Mouse (Mus musculus): ENCODE data around the gene Pias4. TPM values are rescaled to one million over a fixed set of nuclear protein-coding genes. Genes with fewer than 3 reads are reported as not detected.

Gene Pias4
- total RNA-seq, 2 experiments from 2014 or later = 24.3 to 25.8 TPM

DNA sequence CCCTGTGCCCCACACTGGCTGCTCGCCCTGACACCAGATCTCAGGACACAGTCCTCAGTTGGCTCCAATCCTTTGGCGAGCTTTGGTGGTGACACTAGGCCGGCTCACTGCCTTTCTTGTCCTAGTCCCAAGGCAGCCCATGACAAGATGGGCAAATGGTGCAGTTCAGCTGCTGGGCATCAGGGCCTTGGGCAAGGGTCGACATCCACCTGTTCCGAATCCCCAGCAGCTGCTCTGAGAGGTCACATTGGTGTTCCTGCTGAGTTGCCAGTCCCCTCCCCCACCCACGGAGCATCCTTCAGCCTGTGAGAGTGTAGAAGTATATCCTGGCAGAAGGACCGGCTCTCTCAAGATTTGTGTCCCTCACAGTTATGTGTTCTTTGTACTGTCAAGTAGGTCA is 47.1 kb downstream of the Pias4 start:
- no peak for DNase-seq (ENCODE audit: extremely low spot score in 1 of 2, low spot score in 2 of 2)
- intact Hi-C loops (cut with DNase I) = no loop called here

DNA sequence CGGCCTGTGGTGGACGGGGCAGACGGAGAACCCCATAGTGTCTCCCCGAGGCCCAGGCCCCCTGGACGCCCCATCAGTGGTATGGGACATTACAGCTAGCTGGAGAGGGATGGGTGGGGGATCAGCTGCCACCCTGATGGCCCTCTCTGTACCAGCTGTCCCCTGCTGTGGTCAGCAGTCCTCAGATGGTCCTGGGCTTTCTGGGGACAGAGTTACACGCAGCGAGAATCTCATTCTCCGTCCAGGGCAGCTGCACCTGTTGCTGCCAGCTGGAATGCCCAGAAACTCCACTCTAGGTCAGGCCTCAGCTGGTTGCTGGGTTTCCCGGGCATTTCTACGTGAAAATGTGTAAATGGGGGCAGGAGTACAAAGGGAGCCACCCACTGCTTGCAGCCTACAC is 48.1 kb downstream of the Pias4 start:
- no peak for DNase-seq (ENCODE audit: extremely low spot score in 1 of 2, low spot score in 2 of 2)
- intact Hi-C loops (cut with DNase I) = no loop called here

- intact Hi-C loops (cut with DNase I) = no loop called here
Observed at GRCm38 (mm10) chr10:81112946-81113345, 54.8 kb downstream of the Pias4 start.

GRCm38 (mm10) chr10:81106113-81106721 is 61.5 kb downstream of the Pias4 start:
- intact Hi-C loops (cut with DNase I) = no loop called here
- peak; percentile 75 to 90 for DNase-seq (ENCODE audit: extremely low spot score in 1 of 2, low spot score in 2 of 2)

More at GRCm38 (mm10) chr10:81112946-81113345, 54.8 kb downstream of the Pias4 start:
- no peak for DNase-seq (ENCODE audit: extremely low spot score in 1 of 2, low spot score in 2 of 2)

DNA sequence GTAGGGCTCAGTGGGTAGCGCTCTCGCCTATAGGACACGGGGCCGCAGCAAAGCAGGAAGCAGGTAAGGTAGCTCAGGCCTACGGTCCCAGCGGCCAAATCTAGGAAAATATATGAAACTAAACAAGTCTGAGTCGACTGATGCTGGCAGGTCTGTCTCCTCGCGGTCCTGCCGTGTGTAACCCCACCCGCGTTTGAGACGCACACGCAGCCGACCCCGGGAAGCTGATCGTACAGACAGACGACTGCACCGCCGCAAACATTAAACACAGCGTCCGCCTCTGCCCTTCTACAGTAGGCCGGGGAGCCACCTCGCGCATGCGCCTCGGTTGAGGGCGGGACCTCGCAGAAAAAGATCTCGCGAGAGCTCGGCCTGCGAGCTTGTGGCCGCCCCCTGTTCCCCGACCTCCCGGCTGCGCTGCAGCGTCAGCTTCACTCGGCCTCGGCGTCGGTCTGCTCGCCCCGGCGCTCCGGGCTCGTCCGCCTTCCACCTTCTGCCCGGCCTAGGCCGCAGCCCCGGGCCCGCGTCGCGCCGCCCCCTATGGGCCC is 62.1 kb downstream of the Pias4 start, which contains the start of gene Map2k2:
Gene Map2k2 (plus strand): TSS at position 351 of the 548 bp plus-strand sequence.
- intact Hi-C loops (cut with DNase I) = no loop called here
- peak; percentile 93 to 99 for DNase-seq (ENCODE audit: extremely low spot score in 1 of 2, low spot score in 2 of 2)

Small RNA genes lying within 50 kb of the gene (microRNA-seq; reads per million reads assigned to microRNA genes)
- gene Mir5615-1 (not detected), gene Mir5615-2 (not detected)

Other genes with a start within 250 kb of the Pias4 start
- 10 to 100 TPM; 20.4 to 21.3 TPM for gene Lmnb2, start 249.7 kb downstream of the Pias4 start, total RNA-seq (2021)
- gene Gadd45b, start 237.8 kb downstream of the Pias4 start, total RNA-seq (2021) = 10 to 100 TPM in 1 of 2 experiments, 1 to 10 TPM in 1; 8.2 to 10.4 TPM
- 100 to 1,000 TPM; 127 to 166 TPM for gene Gng7, start 153.0 kb downstream of the Pias4 start, total RNA-seq (2021)
- 100 to 1,000 TPM; 105 to 120 TPM for gene Diras1, start 142.3 kb downstream of the Pias4 start, total RNA-seq (2021)
- 10 to 100 TPM; 65.2 to 67.8 TPM for gene Slc39a3, start 130.5 kb downstream of the Pias4 start, total RNA-seq (2021)
- 100 to 1,000 TPM; 187 to 196 TPM for gene Sgta, start 107.7 kb downstream of the Pias4 start, total RNA-seq (2021)
- gene Thop1, start 97.9 kb downstream of the Pias4 start, total RNA-seq (2021) = 10 to 100 TPM; 53.8 to 54.9 TPM
- under 1 TPM; 0.28 to 0.30 TPM for gene Creb3l3, start 69.0 kb downstream of the Pias4 start, total RNA-seq (2021)
- 100 to 1,000 TPM; 127 to 130 TPM for gene Map2k2, start 62.0 kb downstream of the Pias4 start, total RNA-seq (2021)
- gene Zbtb7a, start 32.7 kb downstream of the Pias4 start, total RNA-seq (2021) = 10 to 100 TPM; 38.7 to 42.6 TPM
- 1,000 to 10,000 TPM; 1,077 to 1,083 TPM for gene Eef2, start 8.7 kb upstream of the Pias4 start, total RNA-seq (2021)
- 10 to 100 TPM; 64.1 to 72.7 TPM for gene Dapk3, start 15.1 kb upstream of the Pias4 start, total RNA-seq (2021)
- gene 4930442H23Rik, start 15.9 kb upstream of the Pias4 start, total RNA-seq (2021) = not detected
- gene Nmrk2, start 34.1 kb upstream of the Pias4 start, total RNA-seq (2021) = not detected
- 100 to 1,000 TPM; 209 to 222 TPM for gene Atcay, start 62.9 kb upstream of the Pias4 start, total RNA-seq (2021)
- gene Zfr2, start 65.2 kb upstream of the Pias4 start, total RNA-seq (2021) = 10 to 100 TPM; 62.2 to 63.5 TPM
- 100 to 1,000 TPM; 223 to 225 TPM for gene Matk, start 85.0 kb upstream of the Pias4 start, total RNA-seq (2021)
- 10 to 100 TPM; 47.8 to 52.7 TPM for gene Mrpl54, start 99.0 kb upstream of the Pias4 start, total RNA-seq (2021)
- gene Apba3, start 99.0 kb upstream of the Pias4 start, total RNA-seq (2021) = 10 to 100 TPM; 23.7 to 32.6 TPM
- under 1 TPM; 0.39 to 0.49 TPM for gene Tjp3, start 123.7 kb upstream of the Pias4 start, total RNA-seq (2021)
- 100 to 1,000 TPM; 336 to 340 TPM for gene Pip5k1c, start 125.0 kb upstream of the Pias4 start, total RNA-seq (2021)
- gene Cactin, start 153.2 kb upstream of the Pias4 start, total RNA-seq (2021) = 10 to 100 TPM; 26.4 to 26.7 TPM
- gene Tbxa2r, start 160.8 kb upstream of the Pias4 start, total RNA-seq (2021) = 1 to 10 TPM; 1.1 to 2.1 TPM
- gene Gipc3, start 175.3 kb upstream of the Pias4 start, total RNA-seq (2021) = under 1 TPM; 0.39 to 0.49 TPM
- 10 to 100 TPM; 18.3 to 20.3 TPM for gene Hmg20b, start 182.6 kb upstream of the Pias4 start, total RNA-seq (2021)
- gene Mfsd12, start 189.6 kb upstream of the Pias4 start, total RNA-seq (2021) = 10 to 100 TPM; 32.8 to 35.9 TPM
- gene 4930404N11Rik, start 197.9 kb upstream of the Pias4 start, total RNA-seq (2021) = 1 to 10 TPM; 1.2 to 1.7 TPM
- 10 to 100 TPM; 85.7 to 94.7 TPM for gene Fzr1, start 210.6 kb upstream of the Pias4 start, total RNA-seq (2021)
- gene Dohh, start 216.5 kb upstream of the Pias4 start, total RNA-seq (2021) = 10 to 100 TPM; 79.3 to 83.5 TPM
- 1 to 10 TPM; 3.4 to 5.0 TPM for gene Gm48551, start 216.5 kb upstream of the Pias4 start, total RNA-seq (2021)
- 1 to 10 TPM; 2.5 to 3.5 TPM for gene Gm48552, start 221.1 kb upstream of the Pias4 start, total RNA-seq (2021)
- 1 to 10 TPM; 2.0 to 2.2 TPM for gene Smim24, start 225.1 kb upstream of the Pias4 start, total RNA-seq (2021)

Measured in left cerebral cortex, postnatal 10 days (tissue).